Mouse (Mus musculus) cerebral cortex, adult 2 months (tissue): ENCODE data around the gene Tysnd1.

Experiments used
- WGBS: fragments of 180-500 bp; shearing (Covaris S2); methylation state at CpG from one replicate; pipeline ENCODE4 v1.1.7; 2018; 5-methylcytosine and 5-hydroxymethylcytosine counted together

The Tysnd1 gene

GRCm38 (mm10) chr10:61738126-61738525, 42.8 kb downstream of the Tysnd1 start:
- 89% methylated on average over 4 of the region's 4 CpGs for WGBS

DNA sequence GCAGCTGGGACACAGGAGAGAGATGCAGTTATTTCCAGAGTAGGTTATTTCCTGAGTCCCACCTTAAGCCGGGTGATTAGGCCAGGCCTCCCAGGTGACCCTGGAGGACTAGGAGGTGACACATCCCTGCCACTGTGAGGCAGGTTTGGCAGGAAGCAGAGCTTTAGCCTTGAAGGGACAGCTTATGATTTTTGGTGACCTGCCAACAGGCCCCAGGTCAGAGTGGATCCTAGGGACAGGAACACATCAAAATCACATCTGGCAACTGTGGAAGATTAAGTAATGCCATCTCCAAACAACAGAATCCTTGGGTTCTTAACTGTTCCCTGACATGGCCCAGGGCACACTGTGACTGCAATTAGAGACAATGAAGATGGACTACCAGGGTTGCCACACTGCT, 46.0 kb downstream of the Tysnd1 start:
- 84% methylated on average over 1 of the region's 1 CpGs for WGBS

DNA sequence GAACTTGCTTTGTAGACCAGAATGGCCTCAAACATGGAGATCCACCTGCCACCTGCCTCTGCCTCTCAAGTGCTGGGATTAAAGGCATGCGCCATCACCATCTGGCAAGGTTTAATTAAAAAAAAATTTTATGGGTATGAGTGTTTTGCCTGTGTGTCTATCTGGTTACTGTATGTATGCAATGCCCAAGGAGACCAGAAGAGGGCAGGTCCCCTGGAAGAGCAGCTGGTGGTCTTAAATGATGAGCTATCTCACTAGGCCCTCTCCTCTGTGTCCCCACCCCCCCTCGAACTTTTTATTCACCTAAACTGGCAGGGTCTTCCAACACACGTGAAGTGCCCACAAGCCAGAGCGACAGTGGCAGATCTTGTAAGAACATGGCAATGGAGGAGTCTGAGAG, 46.6 kb downstream of the Tysnd1 start:
- 87% methylated on average over 4 of the region's 4 CpGs for WGBS

DNA sequence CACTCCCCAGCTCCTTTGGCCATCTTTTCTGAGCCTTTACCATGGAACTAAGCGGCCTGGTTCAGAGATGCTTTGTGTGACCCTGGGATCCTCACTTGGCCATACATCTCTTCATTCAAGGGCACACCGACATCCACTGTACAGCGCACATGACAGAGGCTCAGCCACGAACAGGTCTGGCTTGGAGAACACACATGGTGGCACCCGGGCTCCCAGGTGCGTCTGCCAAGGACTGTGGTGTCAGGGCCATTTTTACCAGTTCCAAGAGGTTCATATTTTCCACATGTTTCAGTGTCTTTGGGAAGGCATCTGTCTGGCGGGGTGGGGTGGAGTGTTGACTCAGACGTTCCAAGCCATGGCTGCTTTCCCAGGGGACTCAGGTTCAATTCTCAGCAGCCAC, 47.0 kb downstream of the Tysnd1 start:
- 92% methylated on average over 8 of the region's 8 CpGs for WGBS

GRCm38 (mm10) chr10:61745133-61745532, 49.8 kb downstream of the Tysnd1 start:
- WGBS: 94% methylated on average over 4 of the region's 4 CpGs

DNA sequence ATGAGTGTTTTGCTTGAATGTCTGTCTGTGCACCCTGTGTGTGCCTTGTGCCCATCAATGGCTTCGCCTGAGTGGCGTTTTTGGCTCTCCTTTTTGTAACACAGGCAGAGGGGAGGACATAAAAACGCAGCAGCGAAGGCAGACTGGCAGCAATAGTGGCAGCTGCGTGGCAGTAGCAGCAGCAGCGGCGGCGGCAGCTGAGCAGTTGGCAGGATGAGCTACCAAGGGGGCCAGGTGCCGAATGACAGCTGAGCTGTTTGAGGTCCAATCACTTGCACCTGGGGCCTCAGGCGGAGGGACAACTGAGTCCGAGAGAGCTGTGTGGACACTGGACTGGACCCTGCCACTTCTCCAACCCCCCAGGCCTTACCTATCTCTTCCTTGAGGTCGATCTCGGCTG, 52.0 kb downstream of the Tysnd1 start:
- WGBS: 76% methylated on average over 13 of the region's 13 CpGs

DNA sequence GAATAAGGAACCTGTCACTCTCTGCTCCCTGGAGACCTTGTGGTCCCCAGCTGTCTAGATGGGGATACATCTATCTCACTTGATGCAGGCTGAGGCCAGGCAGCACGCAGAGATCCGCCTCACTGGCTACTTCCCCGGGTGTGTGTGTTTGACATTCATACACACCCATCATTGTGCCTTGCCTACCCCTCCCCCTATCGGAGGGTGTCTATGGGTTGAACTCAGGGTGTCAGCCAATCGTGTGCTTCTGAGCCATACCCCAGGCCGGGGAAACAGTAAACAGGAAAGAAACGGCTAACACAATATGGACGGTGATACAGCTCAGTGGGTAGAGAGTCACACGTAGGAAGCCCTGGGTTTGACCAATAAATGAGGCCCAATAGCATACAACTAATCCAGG, 54.7 kb downstream of the Tysnd1 start:
- WGBS: 84% methylated on average over 9 of the region's 9 CpGs

DNA sequence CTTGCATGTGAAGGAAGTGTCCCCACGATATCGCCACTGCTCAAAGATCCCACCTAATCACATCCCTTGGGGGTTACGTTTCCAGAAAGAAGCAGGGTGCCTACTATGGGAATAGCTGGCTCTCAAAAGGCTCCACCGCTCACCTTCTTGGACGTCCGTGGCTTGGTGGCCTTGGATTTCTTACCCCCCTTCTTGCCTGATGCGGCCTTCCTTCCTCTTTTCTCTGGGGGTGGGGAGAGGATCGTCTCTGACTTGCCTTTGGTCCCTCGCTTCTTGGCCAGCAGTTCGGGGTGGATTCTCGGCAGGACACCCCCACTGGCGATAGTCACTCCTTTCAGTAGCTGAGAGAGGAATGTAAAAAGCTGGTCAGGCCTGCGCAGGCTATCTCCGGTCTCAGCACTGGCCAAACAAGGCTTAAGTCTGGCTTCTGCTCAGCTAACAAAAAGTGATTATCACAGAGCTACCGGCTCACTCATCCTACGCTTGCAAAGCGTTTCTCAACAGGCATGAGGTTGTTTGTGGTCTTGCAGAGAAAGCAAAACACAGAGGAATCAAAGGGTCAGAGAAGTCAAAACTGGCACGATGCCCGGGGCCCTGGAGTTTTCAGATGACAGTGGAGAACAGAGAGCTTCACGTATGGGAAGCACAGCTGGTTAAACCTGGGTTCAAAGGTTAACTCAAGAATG, 56.4 kb downstream of the Tysnd1 start:
- WGBS: 68% methylated on average over 20 of the region's 20 CpGs
